Mouse (Mus musculus) liver, adult 2 months (tissue): Measurements from ENCODE around the gene Gm28308.

Experiments used
- CTCF ChIP-seq: fragments of 200-500 bp; IDR thresholded peaks from 2 replicates; pipeline ENCODE4 v1.5.1; 2011; ENCODE audit warnings: low read depth, low read length, control low read depth
- POLR2A ChIP-seq: fragments of 200-500 bp; IDR thresholded peaks from 2 replicates; pipeline ENCODE4 v1.6.1; 2011; ENCODE audit warnings: low read length, control low read depth; ENCODE audit not compliant: insufficient read depth; ENCODE audit errors: extremely low read depth

- TF ChIP-seq CTCF (no peak), POLR2A (no peak)
Measured at GRCm38 (mm10) chr6:52200073-52200750, 12.9 kb downstream of the Gm28308 start.
